ENCODE assay signal across 8 mouse cellular contexts in the genomic region with DNA sequence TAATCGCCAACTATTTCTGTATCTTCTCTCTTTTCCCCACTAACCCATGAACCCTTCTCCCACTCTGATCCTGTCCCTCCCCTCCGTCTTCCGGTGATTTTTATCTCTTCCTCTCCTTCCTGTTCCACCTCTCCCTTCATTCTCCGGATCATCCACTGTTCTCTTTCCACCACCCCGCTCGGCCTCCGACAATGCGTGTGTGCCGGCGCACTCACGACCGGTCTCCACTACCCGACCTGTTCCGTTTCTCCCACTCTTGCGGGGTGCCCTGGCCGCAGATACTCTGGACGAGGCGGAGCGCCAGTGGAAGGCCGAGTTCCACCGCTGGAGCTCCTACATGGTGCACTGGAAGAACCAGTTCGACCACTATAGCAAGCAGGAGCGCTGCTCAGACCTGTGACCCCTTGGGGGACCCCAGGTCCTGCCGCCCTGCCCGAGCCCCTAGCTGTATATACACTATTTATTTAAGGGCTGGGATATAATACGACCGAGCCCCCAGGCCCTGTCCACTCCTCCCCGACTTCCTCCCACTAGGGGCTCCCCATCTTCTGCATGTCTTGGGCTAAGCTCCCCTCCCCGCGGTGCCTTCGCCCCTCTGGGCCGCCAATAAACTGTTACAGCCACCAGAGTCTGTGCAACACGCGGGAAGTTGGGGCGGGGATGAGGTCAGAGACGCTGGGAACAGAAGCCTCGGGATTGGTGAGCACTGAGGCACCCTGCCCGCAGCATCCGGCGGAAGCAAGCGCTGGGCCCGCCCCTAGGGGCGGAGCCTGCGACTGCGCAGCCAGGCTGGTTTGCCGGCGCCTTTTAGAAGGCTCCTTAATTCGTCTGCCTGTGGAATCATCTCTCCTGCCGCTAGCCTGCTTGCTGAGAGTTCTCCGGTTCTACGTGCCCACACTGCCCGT. TPM values are rescaled to one million over a fixed set of nuclear protein-coding genes. Genes with fewer than 3 reads are reported as not detected.
DNase-seq lines count a peak whose midpoint lies in the region; ATAC-seq lines count a peak whose summit lies in the region.

A gene (plus strand): TSS at position 791 of the 905 bp plus-strand sequence.

- peak; percentile 96 for DNase-seq in NIH3T3 (ENCODE audit: low read depth)
- DNase-seq in cerebellum, postnatal 10 days, result peak; percentile 98
- peak; percentile 94 to 96 for DNase-seq in frontal cortex, postnatal 10 days (ENCODE audit: low spot score in 2 of 2)
- DNase-seq in layer of hippocampus, postnatal 14 days (ENCODE audit: low spot score in 2 of 2), result peak; percentile 95 to 97
- DNase-seq in lung, postnatal 14 days, result peak; percentile 94
- DNase-seq in retina, adult 2 months (ENCODE audit: low read depth, low spot score), result peak; percentile 84
- DNase-seq in thymus, postnatal 36 days, result peak; percentile 91 to 94

- H3K9ac ChIP-seq in hindbrain, embryonic 12.5 days, result peak within 1 kb of the TSS; percentile 80

- H3K27me3 ChIP-seq in hindbrain, embryonic 12.5 days, result peaks cover 40% of the 10 kb centered on the region

- peak within 1 kb of the TSS; percentile 51 for H3K4me3 ChIP-seq in hindbrain, embryonic 12.5 days

- no peaks in the 10 kb centered on the region for H3K9me3 ChIP-seq in hindbrain, embryonic 12.5 days (replicated peaks)

- ATAC-seq in hindbrain, embryonic 12.5 days (ENCODE audit: low FRiP score), result peak; percentile 95

- peaks cover 41% of the 10 kb centered on the region for H3K36me3 ChIP-seq in hindbrain, embryonic 12.5 days

- H3K4me1 ChIP-seq in hindbrain, embryonic 12.5 days, result peaks cover 17% of the 10 kb centered on the region

- WGBS in hindbrain, embryonic 12.5 days, result under 1% methylated on average over 52 of the region's 52 CpGs

- H3K27ac ChIP-seq in hindbrain, embryonic 12.5 days, result peak within 1 kb of the TSS; percentile 86

- H3K4me2 ChIP-seq in hindbrain, embryonic 12.5 days (replicated peaks), result peak within 1 kb of the TSS; percentile 95

RNA-seq across cellular contexts. Expression of the gene that starts here (rescaled TPM):
- 8.1 and 10.3 TPM in 2 replicates for polyA plus RNA-seq in hindbrain, embryonic 12.5 days (2016; fragmentation: Nextera tagmentation; extraction: Ambion mirVana)
- 10 to 100 TPM; 18.0 to 19.9 TPM for total RNA-seq in layer of hippocampus, postnatal 14 days (2021)

Comparison
In these comparisons a context has a peak if more than half of its experiments do, and no peak if none do; other contexts are left out.
1. Peak in every context shown above with its lines: DNase-seq, ATAC-seq, H3K4me3 ChIP-seq and H3K27ac ChIP-seq.